13 mouse cellular contexts compared by ENCODE assay signal in genomic region chr13:90233986-90234385, GRCm38 (mm10).
"Had no signal": no experiment of that assay in that cellular context is flagged by ENCODE, and none has a peak within 500 bp of the region (broad histone marks: within the 10 kb centered on the region; RNA-seq: fewer than 3 reads in every experiment).

No protein-coding gene starts in this region.

- H3K9me3 ChIP-seq: limb, embryonic 15.5 days; liver, embryonic 12.5 days; lung, embryonic 15.5 days; midbrain, embryonic 10.5 days; neural tube, embryonic 15.5 days had no signal

- H3K4me2 ChIP-seq: limb, embryonic 15.5 days; liver, embryonic 12.5 days; lung, embryonic 15.5 days; neural tube, embryonic 15.5 days had no signal

- H3K36me3 ChIP-seq: limb, embryonic 15.5 days; liver, embryonic 12.5 days; lung, embryonic 15.5 days; midbrain, embryonic 10.5 days; neural tube, embryonic 15.5 days had no signal

- H3K9ac ChIP-seq: limb, embryonic 15.5 days; liver, embryonic 12.5 days; lung, embryonic 15.5 days; neural tube, embryonic 15.5 days had no signal

- H3K4me3 ChIP-seq: limb, embryonic 15.5 days; liver, embryonic 12.5 days; lung, embryonic 15.5 days; midbrain, embryonic 10.5 days; myocyte; neural tube, embryonic 15.5 days had no signal

- ATAC-seq: liver, embryonic 12.5 days had no signal

- DNase-seq: kidney, adult 11 months; kidney, adult 9 months; kidney, postnatal 14 days; midbrain, embryonic 14.5 days; right cerebral cortex, adult 18-20 months; right cerebral cortex, postnatal 25 days; thymus, postnatal 36 days had no signal

- H3K4me1 ChIP-seq: limb, embryonic 15.5 days; liver, embryonic 12.5 days; lung, embryonic 15.5 days; midbrain, embryonic 10.5 days had no signal

- H3K27me3 ChIP-seq: limb, embryonic 15.5 days; liver, embryonic 12.5 days; lung, embryonic 15.5 days; neural tube, embryonic 15.5 days had no signal

- H3K27ac ChIP-seq: limb, embryonic 15.5 days; liver, embryonic 12.5 days; lung, embryonic 15.5 days; midbrain, embryonic 10.5 days; neural tube, embryonic 15.5 days had no signal
